Mouse (Mus musculus): Measurements from ENCODE around the gene Tmem150b.

Gene Tmem150b

DNA sequence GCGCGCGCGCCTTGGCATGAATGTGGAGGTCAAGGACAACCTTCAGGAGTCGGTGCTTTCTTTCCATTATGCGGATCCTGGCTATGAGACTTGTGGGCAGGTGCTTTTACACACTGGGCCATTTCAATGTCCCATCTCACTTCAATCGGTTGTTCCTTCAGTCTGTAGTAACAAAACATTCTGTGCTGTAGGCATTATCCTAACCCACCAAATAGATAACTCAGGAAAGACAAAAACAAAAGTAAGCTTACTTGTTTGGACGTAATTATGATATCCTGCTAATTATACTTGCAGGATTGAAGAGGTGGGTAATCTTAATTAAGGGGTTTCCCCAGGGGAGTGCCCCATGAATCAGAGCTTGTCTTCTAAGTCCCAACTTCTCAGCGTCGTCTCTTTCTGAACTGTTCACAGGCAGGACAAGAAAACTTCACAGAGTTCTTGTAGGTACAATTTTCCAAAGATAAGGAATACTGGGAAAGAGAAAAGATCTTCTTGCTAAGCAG lies 14.0 kb upstream of the Tmem150b start:
- in situ Hi-C loops (cut with MboI, MseI): loop anchor here in 1 of 2 experiments (5.0 kb wide), 1 partner anchor 57 kb away; no protein-coding TSS in a partner anchor

DNA sequence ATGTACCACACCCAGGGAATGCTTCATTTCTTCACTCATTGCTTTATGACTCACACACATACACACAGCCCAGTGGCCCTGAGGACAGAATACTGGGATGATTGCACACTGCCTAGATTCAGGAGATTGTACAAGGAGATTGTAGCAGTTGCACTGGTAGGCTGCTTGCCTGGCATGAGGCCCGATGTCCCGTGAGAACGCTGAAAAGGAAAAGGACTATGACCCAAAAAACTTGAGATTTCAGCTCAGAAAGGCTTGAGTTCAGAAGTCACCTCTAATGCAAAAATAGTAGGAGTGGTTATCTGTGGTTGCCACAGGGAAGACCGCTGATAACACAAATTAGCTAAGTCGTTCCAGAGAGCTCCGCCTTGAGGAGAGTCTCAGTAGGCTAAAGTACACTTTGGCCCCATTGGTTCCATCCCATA lies 7.9 kb upstream of the Tmem150b start:
- in situ Hi-C loops (cut with MboI, MseI): no loop called here

DNA sequence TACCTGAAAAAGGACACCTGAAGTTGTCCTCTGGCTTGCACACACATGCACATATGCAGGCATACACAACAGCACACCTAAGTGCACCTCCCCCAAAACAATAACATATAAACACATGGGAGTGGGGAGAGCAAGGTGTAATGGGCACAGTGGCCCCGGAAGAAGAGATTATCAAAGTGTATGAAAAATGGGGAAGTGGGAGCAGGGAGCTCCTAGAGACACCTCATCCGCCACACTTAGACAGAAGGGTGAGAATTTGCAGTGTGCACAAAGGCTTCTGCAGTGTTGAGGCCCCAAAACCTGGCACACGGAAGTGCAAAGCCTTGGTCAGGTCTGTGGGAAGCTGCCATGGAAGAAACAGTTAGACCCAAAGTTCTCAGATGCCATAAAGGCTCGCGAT lies 6.0 kb upstream of the Tmem150b start:
- in situ Hi-C loops (cut with MboI, MseI): no loop called here

DNA sequence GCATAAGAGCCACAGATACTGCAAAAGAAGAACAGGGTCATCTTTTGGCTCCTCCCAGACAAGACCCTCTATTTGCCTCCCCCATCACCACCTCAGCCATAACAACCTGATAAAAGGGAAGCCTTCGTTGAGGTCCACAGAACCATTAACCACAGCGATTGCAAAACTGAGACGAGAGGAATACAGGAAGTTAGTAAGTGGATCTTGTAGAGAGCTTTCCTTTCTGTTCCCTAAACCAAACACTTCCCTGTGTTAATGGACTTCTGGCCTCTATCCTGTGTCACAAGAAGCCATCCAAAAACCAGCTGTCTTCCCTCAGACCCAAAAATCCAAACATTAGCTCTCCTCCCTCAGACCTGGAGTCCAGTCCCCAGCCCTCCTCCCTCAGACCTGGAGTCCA lies 690 bp downstream of the Tmem150b start:
- in situ Hi-C loops (cut with MboI, MseI): loop anchor here in 1 of 2 experiments (10.0 kb wide), 1 partner anchor 500 kb away; no protein-coding TSS in a partner anchor

DNA sequence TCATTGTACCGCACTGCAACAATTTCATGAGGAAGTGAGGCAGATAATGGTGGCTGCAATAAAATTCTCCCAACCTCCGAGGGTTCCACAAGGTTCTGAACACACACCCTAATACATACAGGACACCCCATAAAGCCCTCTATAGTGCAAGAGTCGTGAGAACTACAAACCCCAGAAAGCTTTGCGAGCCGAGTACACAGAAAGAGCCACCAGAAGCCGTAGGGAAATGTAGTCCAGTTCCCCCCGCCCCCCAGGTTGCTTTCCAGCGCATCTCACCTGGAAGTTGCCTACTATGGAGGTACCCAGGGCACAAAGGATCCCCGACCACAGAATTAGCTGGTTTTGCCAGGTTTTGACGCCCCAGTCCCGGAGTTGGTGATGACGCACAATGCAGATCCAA lies 1.5 kb downstream of the Tmem150b start:
- in situ Hi-C loops (cut with MboI, MseI): loop anchor here in 1 of 2 experiments (10.0 kb wide), 1 partner anchor 499 kb away; no protein-coding TSS in a partner anchor

DNA sequence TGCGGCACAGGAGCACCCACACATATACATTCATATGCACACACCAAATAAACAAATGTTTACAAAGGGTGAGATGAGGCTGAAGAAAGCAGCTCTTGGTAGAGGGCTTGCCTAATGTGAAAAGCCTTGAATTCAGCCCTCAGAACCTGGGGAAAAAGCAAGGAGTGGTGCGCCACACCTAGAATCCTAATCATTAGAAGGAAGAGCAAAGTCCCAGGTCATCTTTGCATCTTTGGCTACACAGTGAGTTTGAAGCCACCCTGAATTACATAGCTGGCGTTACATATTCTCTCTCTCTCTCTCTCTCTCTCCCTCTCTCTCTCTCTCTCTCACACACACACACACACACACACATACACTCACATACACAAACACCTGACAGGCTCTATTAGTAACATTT lies 5.8 kb downstream of the Tmem150b start:
- in situ Hi-C loops (cut with MboI, MseI): no loop called here

DNA sequence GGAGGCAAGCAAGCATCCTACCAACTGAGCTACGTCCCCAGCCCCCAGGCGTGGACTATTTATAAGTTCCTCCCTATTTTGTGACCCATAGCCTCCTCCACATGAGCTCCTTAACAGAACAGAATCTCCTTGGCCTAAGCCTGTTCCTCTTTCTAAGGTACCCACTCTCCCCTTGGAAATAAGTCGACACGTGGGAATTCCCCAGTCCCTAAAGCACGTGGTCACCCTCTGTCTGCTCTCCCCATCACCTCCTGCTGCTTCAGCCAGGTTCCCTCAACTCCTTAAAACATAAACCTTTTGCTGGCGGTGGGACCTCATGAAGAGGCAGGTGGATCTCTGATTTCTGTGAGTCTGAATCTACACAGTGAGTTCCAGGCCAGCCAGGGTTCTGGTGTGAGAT lies 8.1 kb downstream of the Tmem150b start:
- in situ Hi-C loops (cut with MboI, MseI): no loop called here

DNA sequence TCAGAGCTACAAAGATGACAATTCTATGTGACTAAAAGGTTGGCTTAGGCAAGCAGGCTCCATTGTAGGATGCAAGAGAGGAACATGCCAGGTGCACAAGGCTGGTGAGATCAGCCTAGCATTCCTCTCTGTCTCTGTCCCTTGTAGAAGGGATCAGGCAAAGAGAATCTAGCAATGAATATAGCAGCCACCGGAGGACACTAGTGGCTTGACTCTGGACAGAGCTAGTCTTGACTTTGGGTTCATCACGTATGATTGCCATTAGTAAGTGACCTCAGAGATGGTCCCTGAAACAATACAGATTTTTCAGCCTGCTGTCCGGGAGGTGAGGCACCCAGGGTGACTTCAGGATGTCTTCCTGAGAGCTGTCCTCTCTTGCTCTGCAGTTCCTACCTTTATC lies 12.5 kb downstream of the Tmem150b start:
- in situ Hi-C loops (cut with MboI, MseI): loop anchor here in 1 of 2 experiments (5.0 kb wide), 1 partner anchor 185 kb away; no protein-coding TSS in a partner anchor

DNA sequence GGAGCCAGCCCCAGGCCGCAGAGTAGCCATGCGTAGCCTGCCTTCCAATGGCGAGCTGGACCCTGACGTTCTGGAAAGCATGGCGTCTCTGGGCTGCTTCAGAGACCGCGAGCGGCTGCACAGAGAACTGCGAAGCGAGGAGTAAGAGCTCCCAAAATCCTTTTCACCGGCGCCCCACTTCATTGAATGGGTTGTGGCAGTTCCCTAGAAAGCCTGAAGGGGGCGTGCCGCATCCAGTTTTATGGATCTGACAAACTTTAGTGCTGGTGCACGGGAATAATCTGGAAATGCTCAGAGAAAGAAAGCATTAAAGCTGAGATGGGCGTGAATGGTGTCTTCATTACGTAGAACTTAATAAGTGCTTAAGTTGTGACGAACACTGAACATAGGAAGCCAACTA lies 20.0 kb downstream of the Tmem150b start:
- in situ Hi-C loops (cut with MboI, MseI): no loop called here

DNA sequence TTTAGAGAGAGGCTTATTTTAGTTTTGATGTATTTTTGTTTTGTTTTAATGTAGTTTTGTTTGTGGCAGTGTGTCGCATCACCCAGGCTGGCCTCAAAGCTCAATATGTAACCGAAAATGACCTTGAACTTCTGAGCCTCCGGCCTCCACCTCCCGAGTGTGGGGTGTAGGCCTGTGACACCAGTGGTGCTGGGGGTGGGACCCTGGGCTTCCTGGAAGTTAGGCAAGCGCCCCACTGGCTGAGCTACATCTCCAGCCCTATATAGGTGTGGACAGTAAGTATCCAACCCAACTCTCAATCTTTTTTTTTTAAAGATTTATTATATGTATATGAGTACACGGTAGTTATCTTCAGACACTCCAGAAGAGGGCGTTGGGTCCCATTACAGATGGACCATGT lies 21.9 kb downstream of the Tmem150b start:
- in situ Hi-C loops (cut with MboI, MseI): no loop called here

DNA sequence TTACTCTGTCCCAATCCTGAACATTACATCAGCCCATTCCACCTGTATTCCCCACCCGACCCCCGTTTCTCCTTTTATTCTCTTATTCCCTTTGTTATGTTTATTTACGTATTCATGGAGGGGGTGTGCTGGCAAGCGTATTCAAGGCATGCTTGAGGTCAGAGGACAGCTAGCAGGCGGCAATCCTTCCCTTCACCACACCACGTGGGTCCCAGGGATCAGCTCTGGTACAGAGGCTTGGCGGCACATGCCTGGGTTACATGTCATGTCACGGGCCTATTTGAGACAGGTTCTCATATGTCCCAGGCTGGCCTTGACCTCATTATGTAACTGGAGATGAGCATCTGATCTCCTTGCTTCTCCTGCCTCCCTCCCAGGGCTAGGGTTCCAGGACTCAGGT lies 22.7 kb downstream of the Tmem150b start:
- in situ Hi-C loops (cut with MboI, MseI): no loop called here

DNA sequence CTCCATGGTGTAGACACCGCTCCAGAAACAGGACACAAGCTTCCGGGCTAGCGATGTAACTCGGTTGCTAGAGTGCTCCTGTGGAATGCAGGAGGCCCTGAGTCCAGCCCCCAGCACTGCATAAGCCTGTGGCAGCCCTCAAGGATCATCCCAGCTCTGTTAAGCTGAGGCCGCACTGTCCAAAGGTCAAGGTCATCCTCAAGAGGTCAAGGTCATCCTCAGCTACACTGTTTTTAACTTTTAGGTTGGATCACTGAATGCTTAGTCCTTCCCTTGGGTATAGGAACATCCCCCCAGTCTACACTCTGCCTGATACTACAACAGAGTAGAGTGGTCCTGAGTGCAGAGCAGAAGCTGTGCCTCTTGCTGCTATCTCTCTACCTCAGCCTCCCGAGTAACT lies 32.0 kb downstream of the Tmem150b start:
- in situ Hi-C loops (cut with MboI, MseI): no loop called here

DNA sequence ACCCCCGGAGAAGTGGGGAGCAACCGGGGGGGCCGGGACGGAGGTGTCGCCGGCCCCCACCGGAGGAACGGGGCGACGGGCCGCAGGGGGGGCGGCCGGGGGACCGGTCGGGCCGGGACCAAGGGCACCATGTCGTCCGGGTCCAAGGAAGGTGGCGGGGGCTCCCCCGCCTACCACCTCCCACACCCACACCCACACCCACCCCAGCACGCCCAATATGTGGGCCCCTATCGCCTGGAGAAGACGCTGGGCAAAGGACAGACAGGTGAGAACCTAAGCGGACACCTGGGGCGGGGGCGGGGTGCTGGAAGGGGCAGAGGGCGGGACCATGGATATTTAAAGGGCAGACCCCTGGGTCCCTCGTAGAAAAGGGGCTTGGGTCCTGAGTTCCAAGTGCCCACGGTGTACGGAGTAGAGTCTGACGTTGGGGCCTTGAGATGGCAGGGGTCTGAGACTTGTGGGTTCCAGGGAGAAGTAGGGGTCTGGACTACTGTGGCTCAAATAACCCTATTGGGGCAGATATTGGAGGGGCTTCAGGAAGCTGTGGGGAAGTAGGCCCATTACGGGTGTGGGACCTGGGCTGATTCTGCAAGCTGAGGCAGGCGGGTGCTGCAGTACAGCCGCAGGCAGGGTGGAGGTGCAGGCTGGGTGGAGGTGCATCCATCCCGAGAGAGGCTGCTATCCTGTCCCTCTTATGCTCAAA lies 33.9 kb downstream of the Tmem150b start:
- in situ Hi-C loops (cut with MboI, MseI): no loop called here

DNA sequence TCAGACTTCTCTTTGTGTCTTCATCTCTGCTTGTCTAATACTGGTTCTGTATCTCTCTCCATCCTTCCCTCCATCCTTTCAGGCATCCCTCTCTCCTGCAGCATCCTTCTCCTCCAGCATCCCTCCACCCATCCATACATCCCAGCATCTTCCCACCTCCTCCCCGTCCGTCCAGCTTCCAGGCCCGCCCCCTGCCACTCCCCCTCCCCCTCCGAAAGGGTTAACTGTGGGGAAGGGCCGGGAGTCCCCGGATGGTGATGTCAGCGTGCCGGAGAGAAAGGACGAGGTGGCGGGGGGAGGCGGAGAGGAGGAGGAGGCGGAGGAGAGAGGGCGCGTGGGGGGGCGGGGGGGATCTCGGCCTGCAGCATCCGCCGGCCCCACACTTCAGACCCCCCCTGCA lies 34.7 kb downstream of the Tmem150b start, which contains the start of gene Brsk1:
TSS of gene Brsk1 (plus strand) at position 218 of the 400 bp plus-strand sequence.
- in situ Hi-C loops (cut with MboI, MseI): no loop called here

DNA sequence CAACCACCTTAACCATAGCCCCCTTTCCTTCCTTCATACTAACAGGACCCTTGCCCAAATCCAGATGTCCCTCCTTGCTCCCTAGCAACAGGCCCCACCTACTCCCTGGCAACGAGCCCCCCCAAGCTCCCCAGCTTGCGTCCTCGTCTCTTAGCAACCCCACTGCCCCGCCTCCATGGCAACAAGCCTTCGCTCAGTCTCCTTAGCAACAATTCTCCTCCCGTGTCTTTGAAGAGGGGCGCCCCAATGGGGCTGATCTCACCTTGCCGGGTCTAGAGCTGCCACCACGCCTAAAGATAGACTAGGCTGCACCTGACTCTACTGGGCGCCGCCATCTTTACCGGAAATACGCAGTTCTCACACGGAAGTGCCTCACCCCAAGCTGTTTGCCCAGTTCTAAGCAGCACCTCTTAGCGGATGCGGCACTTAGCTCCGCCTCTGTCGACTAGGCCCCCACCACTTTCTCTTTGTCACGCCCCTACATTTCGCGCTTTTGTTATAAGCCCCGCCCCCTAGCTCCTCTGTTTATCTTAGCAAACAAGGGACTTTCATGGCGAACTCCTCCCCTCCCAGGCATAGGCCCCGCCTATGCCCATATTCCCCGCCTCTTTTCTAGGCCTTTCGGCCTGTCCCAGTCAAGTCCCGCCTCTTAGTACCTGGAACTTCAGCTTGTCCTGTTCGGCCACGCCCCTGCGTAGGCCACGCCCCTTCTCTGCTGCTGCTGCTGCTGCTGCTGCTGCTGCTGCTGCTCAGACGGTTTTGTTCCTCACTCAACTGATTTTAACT lies 40.2 kb downstream of the Tmem150b start, which contains the start of gene Hspbp1:
TSS of gene Hspbp1 (minus strand) at position 437 of the 786 bp plus-strand sequence.
- in situ Hi-C loops (cut with MboI, MseI): loop anchor here in 1 of 2 experiments (5.0 kb wide), 1 partner anchor 52 kb away; no protein-coding TSS in a partner anchor

DNA sequence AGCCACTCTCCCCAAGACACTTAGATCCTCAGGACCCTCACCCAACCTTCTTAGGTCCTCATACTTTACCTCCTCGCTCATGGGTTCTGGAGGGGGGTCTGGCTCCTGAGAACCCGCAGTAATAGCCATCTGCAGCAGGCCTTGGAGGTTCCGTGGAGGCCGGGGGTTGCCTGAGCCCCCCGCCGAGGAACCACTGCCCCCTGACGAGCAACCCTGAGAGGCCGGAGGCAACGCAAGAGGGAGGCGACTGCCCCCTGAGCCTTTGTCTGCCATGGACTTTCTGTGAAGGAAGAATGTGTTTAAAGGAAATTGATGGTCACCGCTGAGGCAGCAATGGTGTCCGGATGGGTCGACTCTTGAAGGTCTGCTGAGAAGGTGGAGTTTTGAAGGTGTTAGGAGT lies 40.8 kb downstream of the Tmem150b start:
- in situ Hi-C loops (cut with MboI, MseI): loop anchor here in 1 of 2 experiments (5.0 kb wide), 1 partner anchor 53 kb away; no protein-coding TSS in a partner anchor

DNA sequence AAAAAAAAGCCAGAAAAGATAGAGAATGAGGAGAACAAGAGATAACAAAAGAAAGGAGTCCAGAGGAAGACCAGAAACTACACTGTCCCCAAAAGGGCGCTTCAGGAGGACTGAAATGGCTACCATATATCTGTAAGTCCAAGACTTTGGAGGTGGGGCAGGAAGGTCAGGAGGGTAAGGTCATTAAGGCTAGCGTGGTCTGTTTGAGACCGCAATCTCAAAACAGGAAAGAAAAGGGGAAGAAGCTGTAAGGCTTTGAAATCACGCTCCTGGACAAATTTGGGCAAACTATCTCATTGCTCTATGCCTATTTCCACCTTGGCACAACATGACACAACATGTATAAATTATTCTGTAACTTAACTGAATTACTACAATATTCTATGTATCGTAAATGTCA lies 41.7 kb downstream of the Tmem150b start:
- in situ Hi-C loops (cut with MboI, MseI): loop anchor here in 1 of 2 experiments (5.0 kb wide), 1 partner anchor 54 kb away; no protein-coding TSS in a partner anchor

DNA sequence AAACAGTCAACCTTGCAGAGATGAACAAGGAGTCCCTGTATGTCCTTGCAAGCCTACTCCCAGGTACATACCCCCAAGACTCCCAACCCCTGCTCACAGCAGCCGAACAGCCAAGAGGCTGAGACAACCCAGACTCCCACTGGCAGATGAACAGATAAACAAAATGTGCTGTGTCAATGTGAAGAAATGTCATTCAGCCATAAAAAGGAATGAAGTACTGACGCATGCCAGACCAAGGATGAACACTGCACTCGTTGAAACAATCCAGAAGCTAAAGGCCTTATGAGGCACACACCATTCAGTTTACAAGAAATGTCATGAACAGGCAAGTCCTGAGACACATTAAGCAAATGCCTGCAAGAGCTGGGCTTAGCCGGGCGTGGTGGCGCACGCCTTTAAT lies 49.8 kb downstream of the Tmem150b start:
- in situ Hi-C loops (cut with MboI, MseI): no loop called here

DNA sequence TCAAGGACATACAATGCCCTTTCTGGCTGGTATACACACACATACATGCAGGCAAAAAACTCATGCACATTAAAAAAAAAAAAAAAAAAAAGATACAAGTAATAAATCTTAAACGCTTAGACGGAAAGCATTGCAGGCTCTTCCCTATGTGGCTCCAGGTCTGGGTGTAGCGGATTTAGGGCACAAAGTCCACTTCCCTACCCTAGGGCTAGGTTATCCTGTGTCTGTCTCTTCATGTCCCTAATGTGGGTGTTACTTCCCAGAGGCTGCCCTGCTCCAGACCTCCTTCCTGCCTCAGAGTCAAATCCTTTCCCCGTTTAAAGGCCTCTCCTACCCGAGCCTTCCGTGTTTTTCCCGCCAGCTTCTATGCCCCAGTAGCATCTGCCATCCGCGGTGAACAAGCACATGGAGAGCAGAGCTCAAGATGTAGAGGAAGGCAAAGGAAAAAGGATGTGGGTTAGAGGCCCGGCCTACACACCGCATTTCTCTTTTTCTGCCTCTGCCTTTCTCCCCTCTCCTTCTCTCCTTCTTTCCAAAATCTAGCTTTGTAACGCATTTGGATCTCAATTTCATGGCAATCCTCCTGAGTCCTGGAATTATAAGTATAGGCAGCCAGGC lies 50.8 kb downstream of the Tmem150b start:
- in situ Hi-C loops (cut with MboI, MseI): no loop called here

DNA sequence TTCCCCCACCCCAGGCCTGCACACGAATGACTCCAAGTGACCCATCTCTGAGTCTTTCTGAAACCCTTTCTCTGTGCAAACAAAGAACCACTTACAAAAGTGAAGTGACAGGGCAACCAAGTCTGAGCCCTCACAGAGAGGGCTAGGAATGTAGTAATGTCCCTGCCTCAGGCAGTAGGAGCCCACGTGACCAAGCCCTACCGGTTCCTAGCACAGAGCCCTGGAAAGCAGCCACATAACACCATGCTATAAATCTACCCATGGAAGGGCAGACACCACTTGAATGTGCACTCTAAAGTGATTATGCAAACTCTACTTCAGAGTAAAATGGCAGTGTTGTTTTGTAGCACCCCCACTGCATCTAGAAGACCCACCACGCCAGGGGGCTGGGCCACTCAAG lies 53.1 kb downstream of the Tmem150b start:
- in situ Hi-C loops (cut with MboI, MseI): no loop called here

DNA sequence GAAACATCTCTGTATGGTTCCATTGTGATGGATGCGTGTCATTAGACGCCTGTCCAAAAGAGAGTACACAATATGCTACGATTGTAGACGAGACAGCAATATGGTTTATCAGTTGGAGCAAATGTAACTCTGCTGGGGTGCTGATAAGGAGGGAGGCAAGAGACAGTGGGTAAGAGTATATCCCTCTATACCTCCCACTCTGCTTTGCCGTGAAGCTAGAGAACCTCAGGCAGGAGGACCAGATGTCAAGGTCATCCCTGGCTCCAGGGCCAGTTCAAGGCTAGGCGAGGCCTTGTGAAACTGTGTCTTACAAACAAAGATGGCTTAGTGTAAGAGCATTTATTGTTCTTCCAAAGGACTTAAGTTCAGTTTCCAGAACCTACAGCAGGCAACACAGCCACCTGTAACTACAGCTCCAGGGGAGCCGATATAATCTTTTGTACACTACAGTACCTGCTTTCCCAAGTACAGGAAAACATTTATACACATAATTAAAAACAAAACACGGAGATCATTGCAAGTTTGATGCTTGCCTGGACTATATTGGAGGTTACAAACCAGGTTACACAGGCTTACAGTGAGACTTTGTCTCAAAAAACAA lies 54.3 kb downstream of the Tmem150b start:
- in situ Hi-C loops (cut with MboI, MseI): no loop called here

Measured in T-helper 17 cell (primary cell).